Mouse (Mus musculus): ENCODE measurements around the gene Fhl5. TPM values are rescaled to one million over a fixed set of nuclear protein-coding genes. Genes with fewer than 3 reads are reported as not detected.
"Not testable (repeated sequence)": the region's sequence is repeated elsewhere in the genome, so short reads cannot be mapped to it uniquely, and the experiment has no call there.

Fhl5 gene
- polyA plus RNA-seq, 1 experiment from 2014 or later, result 0.52 TPM

DNA sequence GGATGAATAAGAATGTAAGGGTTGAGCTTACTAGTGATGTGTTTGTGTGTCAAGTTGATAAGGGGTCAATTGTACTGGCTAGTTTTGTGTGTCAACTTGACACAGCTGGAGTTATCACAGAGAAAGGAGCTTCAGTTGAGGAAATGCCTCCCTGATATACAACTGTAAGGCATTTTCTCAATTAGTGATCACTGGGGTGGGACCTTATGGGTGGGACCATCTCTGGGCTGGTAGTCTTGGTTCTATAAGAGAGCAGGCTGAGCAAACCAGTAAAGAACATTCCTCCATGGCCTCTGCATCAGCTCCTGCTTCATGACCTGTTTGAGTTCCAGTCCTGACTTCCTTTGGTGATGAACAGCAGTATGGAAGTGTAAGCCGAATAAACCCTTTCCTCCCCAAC is 7.0 kb downstream of the Fhl5 start:
- H3K9me3 ChIP-seq (ENCODE audit: control insufficient read depth, low read depth, low read length); H3K27ac ChIP-seq (ENCODE audit: low read length); H3K9ac ChIP-seq (replicated peaks; ENCODE audit: low read depth, low read length); H3K36me3 ChIP-seq (ENCODE audit: control insufficient read depth, insufficient read depth, low read length); H3K4me3 ChIP-seq (ENCODE audit: low read depth, low read length); H3K4me1 ChIP-seq (ENCODE audit: control insufficient read depth, insufficient read depth, low read length); ATAC-seq (ENCODE audit: insufficient number of reproducible peaks, insufficient read depth, low FRiP score, low read depth); H3K4me2 ChIP-seq (replicated peaks; ENCODE audit: low read depth, low read length); H3K27me3 ChIP-seq (ENCODE audit: control insufficient read depth, insufficient read depth, low read length): not testable (repeated sequence)
- WGBS, result 77% methylated on average over 1 of the region's 1 CpGs

- H3K9ac ChIP-seq (replicated peaks; ENCODE audit: low read depth, low read length); H3K4me1 ChIP-seq (ENCODE audit: control insufficient read depth, insufficient read depth, low read length); H3K9me3 ChIP-seq (ENCODE audit: control insufficient read depth, low read depth, low read length); H3K36me3 ChIP-seq (ENCODE audit: control insufficient read depth, insufficient read depth, low read length); H3K27ac ChIP-seq (ENCODE audit: low read length); ATAC-seq (ENCODE audit: insufficient number of reproducible peaks, insufficient read depth, low FRiP score, low read depth); H3K27me3 ChIP-seq (ENCODE audit: control insufficient read depth, insufficient read depth, low read length); H3K4me3 ChIP-seq (ENCODE audit: low read depth, low read length); H3K4me2 ChIP-seq (replicated peaks; ENCODE audit: low read depth, low read length): not testable (repeated sequence)
- 89% methylated on average over 1 of the region's 1 CpGs for WGBS
These were observed 8.9 kb downstream of the Fhl5 start for GRCm38 (mm10) chr4:25233767-25234166.

GRCm38 (mm10) chr4:25232546-25232945 is 10.1 kb downstream of the Fhl5 start:
- 86% methylated on average over 3 of the region's 3 CpGs for WGBS
- Histone ChIP-seq H3K4me3 (ENCODE audit: low read depth, low read length) (no peak overlapping the region), H3K36me3 (ENCODE audit: control insufficient read depth, insufficient read depth, low read length) (no peaks in the 10 kb centered on the region), H3K27ac (ENCODE audit: low read length) (no peak overlapping the region), H3K27me3 (ENCODE audit: control insufficient read depth, insufficient read depth, low read length) (no peaks in the 10 kb centered on the region), H3K4me1 (ENCODE audit: control insufficient read depth, insufficient read depth, low read length) (no peaks in the 10 kb centered on the region), H3K4me2 (replicated peaks; ENCODE audit: low read depth, low read length) (no peak overlapping the region), H3K9ac (replicated peaks; ENCODE audit: low read depth, low read length) (no peak overlapping the region), H3K9me3 (ENCODE audit: control insufficient read depth, low read depth, low read length) (no peaks in the 10 kb centered on the region)
- ATAC-seq (ENCODE audit: insufficient number of reproducible peaks, insufficient read depth, low FRiP score, low read depth), result no peak

DNA sequence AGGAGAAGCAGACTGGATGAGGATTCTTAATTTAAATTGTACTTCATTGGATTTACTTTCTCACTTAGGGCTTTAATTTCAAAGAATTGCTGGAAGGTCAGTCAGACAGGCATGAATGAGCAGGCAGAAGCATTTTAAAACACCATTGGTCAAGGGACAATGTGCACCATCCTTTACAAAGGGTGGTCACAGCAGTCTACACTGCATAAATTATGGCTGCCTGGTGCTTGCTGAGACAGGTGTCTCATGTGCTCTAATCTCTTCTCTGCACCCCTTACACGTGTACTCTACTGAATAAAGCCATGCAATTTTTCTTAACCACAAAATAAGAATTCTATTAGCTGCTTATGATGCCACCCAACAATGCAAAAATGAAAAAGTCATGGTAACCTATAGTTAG is 15.1 kb downstream of the Fhl5 start:
- no peak overlapping the region for H3K4me3 ChIP-seq (ENCODE audit: low read depth, low read length)
- 20% methylated on average over 1 of the region's 1 CpGs for WGBS
- no peak overlapping the region for H3K4me2 ChIP-seq (replicated peaks; ENCODE audit: low read depth, low read length)
- ATAC-seq (ENCODE audit: insufficient number of reproducible peaks, insufficient read depth, low FRiP score, low read depth), result no peak
- no peaks in the 10 kb centered on the region for H3K36me3 ChIP-seq (ENCODE audit: control insufficient read depth, insufficient read depth, low read length)
- no peaks in the 10 kb centered on the region for H3K9me3 ChIP-seq (ENCODE audit: control insufficient read depth, low read depth, low read length)
- no peaks in the 10 kb centered on the region for H3K27me3 ChIP-seq (ENCODE audit: control insufficient read depth, insufficient read depth, low read length)
- no peak overlapping the region for H3K27ac ChIP-seq (ENCODE audit: low read length)
- no peaks in the 10 kb centered on the region for H3K4me1 ChIP-seq (ENCODE audit: control insufficient read depth, insufficient read depth, low read length)
- H3K9ac ChIP-seq (replicated peaks; ENCODE audit: low read depth, low read length), result no peak overlapping the region

GRCm38 (mm10) chr4:25221927-25222326 is 20.7 kb downstream of the Fhl5 start:
- Histone ChIP-seq H3K9me3 (ENCODE audit: control insufficient read depth, low read depth, low read length) (no peaks in the 10 kb centered on the region), H3K27ac (ENCODE audit: low read length) (no peak overlapping the region), H3K36me3 (ENCODE audit: control insufficient read depth, insufficient read depth, low read length) (no peaks in the 10 kb centered on the region), H3K27me3 (ENCODE audit: control insufficient read depth, insufficient read depth, low read length) (no peaks in the 10 kb centered on the region), H3K4me2 (replicated peaks; ENCODE audit: low read depth, low read length) (no peak overlapping the region), H3K4me3 (ENCODE audit: low read depth, low read length) (no peak overlapping the region), H3K4me1 (ENCODE audit: control insufficient read depth, insufficient read depth, low read length) (no peaks in the 10 kb centered on the region), H3K9ac (replicated peaks; ENCODE audit: low read depth, low read length) (no peak overlapping the region)
- ATAC-seq (ENCODE audit: insufficient number of reproducible peaks, insufficient read depth, low FRiP score, low read depth), result no peak

GRCm38 (mm10) chr4:25213451-25213850 is 29.2 kb downstream of the Fhl5 start:
- H3K4me3 ChIP-seq (ENCODE audit: low read depth, low read length), result no peak overlapping the region
- no peak for ATAC-seq (ENCODE audit: insufficient number of reproducible peaks, insufficient read depth, low FRiP score, low read depth)
- H3K27ac ChIP-seq (ENCODE audit: low read length), result no peak overlapping the region

DNA sequence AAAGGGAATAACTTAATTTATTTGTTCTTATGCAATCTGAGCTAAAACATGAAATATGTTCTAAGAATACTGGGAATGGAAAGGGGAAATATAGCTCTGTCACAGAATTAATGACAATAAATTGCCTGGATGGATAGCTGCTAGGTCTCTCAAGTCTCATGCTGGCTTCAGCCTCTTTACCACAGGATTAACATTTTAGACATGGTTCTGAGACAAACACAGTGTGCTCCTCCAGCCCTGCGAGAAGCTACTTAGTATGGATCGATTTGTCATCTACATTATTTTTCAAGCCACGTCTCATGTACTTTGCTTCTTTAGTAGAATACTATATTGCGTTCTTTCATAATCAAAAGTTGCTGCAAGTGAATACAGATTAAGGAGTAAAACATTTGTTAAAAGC is 36.5 kb downstream of the Fhl5 start:
- H3K27me3 ChIP-seq (ENCODE audit: control insufficient read depth, insufficient read depth, low read length), result no peaks in the 10 kb centered on the region
- WGBS, result 88% methylated on average over 4 of the region's 4 CpGs
- ATAC-seq (ENCODE audit: insufficient number of reproducible peaks, insufficient read depth, low FRiP score, low read depth), result no peak
- H3K27ac ChIP-seq (ENCODE audit: low read length), result no peak overlapping the region
- H3K4me2 ChIP-seq (replicated peaks; ENCODE audit: low read depth, low read length), result no peak overlapping the region
- H3K9ac ChIP-seq (replicated peaks; ENCODE audit: low read depth, low read length), result no peak overlapping the region
- H3K4me3 ChIP-seq (ENCODE audit: low read depth, low read length), result no peak overlapping the region
- no peaks in the 10 kb centered on the region for H3K4me1 ChIP-seq (ENCODE audit: control insufficient read depth, insufficient read depth, low read length)
- H3K9me3 ChIP-seq (ENCODE audit: control insufficient read depth, low read depth, low read length), result no peaks in the 10 kb centered on the region
- no peaks in the 10 kb centered on the region for H3K36me3 ChIP-seq (ENCODE audit: control insufficient read depth, insufficient read depth, low read length)

More at GRCm38 (mm10) chr4:25213451-25213850, 29.2 kb downstream of the Fhl5 start:
- WGBS, result 56% methylated on average over 5 of the region's 5 CpGs
- Histone ChIP-seq H3K9me3 (ENCODE audit: control insufficient read depth, low read depth, low read length) (no peaks in the 10 kb centered on the region), H3K9ac (replicated peaks; ENCODE audit: low read depth, low read length) (no peak overlapping the region), H3K36me3 (ENCODE audit: control insufficient read depth, insufficient read depth, low read length) (no peaks in the 10 kb centered on the region), H3K27me3 (ENCODE audit: control insufficient read depth, insufficient read depth, low read length) (no peaks in the 10 kb centered on the region), H3K4me1 (ENCODE audit: control insufficient read depth, insufficient read depth, low read length) (no peaks in the 10 kb centered on the region), H3K4me2 (replicated peaks; ENCODE audit: low read depth, low read length) (no peak overlapping the region)

GRCm38 (mm10) chr4:25197310-25197709 is 45.4 kb downstream of the Fhl5 start:
- H3K4me3 ChIP-seq (ENCODE audit: low read depth, low read length), result no peak overlapping the region
- no peaks in the 10 kb centered on the region for H3K36me3 ChIP-seq (ENCODE audit: control insufficient read depth, insufficient read depth, low read length)
- H3K27me3 ChIP-seq (ENCODE audit: control insufficient read depth, insufficient read depth, low read length), result no peaks in the 10 kb centered on the region
- H3K4me2 ChIP-seq (replicated peaks; ENCODE audit: low read depth, low read length), result no peak overlapping the region
- H3K27ac ChIP-seq (ENCODE audit: low read length), result no peak overlapping the region
- no peaks in the 10 kb centered on the region for H3K9me3 ChIP-seq (ENCODE audit: control insufficient read depth, low read depth, low read length)
- ATAC-seq (ENCODE audit: insufficient number of reproducible peaks, insufficient read depth, low FRiP score, low read depth), result no peak
- H3K4me1 ChIP-seq (ENCODE audit: control insufficient read depth, insufficient read depth, low read length), result no peaks in the 10 kb centered on the region
- 68% methylated on average over 1 of the region's 1 CpGs for WGBS
- no peak overlapping the region for H3K9ac ChIP-seq (replicated peaks; ENCODE audit: low read depth, low read length)

GRCm38 (mm10) chr4:25179617-25180208 is 63.0 kb downstream of the Fhl5 start:
- Histone ChIP-seq H3K27ac (ENCODE audit: low read length) (no peak overlapping the region), H3K4me3 (ENCODE audit: low read depth, low read length) (no peak overlapping the region), H3K9me3 (ENCODE audit: control insufficient read depth, low read depth, low read length) (no peaks in the 10 kb centered on the region), H3K4me1 (ENCODE audit: control insufficient read depth, insufficient read depth, low read length) (no peaks in the 10 kb centered on the region), H3K27me3 (ENCODE audit: control insufficient read depth, insufficient read depth, low read length) (no peaks in the 10 kb centered on the region), H3K4me2 (replicated peaks; ENCODE audit: low read depth, low read length) (no peak overlapping the region), H3K36me3 (ENCODE audit: control insufficient read depth, insufficient read depth, low read length) (no peaks in the 10 kb centered on the region), H3K9ac (replicated peaks; ENCODE audit: low read depth, low read length) (no peak overlapping the region)
- 63% methylated on average over 4 of the region's 4 CpGs for WGBS
- ATAC-seq (ENCODE audit: insufficient number of reproducible peaks, insufficient read depth, low FRiP score, low read depth), result no peak
